Mouse (Mus musculus) brown adipose tissue, adult 24 weeks (tissue): ENCODE results near the gene Arcn1. TPM values are rescaled to one million over a fixed set of nuclear protein-coding genes. Genes with fewer than 3 reads are reported as not detected.

Experiments
- H3K27ac ChIP-seq: fragments of 200-500 bp; replicated peaks from 2 replicates; pipeline ENCODE4 v1.5.1; 2012; ENCODE audit warnings: low read depth, mild to moderate bottlenecking, low read length
- H3K4me1 ChIP-seq: fragments of 200-500 bp; 2 replicates; pipeline ENCODE4 v1.6.1; 2012; ENCODE audit warnings: low read length, mixed read lengths; ENCODE audit not compliant: control insufficient read depth, insufficient read depth, insufficient read length
- H3K4me3 ChIP-seq: fragments of 200-500 bp; 2 replicates; pipeline ENCODE4 v1.5.1; 2012; ENCODE audit warnings: low read depth, mild to moderate bottlenecking, low read length, moderate library complexity; ENCODE audit not compliant: insufficient read depth
- polyA plus RNA-seq: library from polyadenylated mRNA; stranded (reverse); fragments of >200 nt; gene quantifications from 2 replicates; pipeline ENCODE4 v1.2.4, GENCODE M21; 2012; ENCODE audit not compliant: missing spikeins, insufficient read depth, insufficient read length

Gene Arcn1
- polyA plus RNA-seq = 68.4 and 96.1 TPM in 2 replicates

GRCm38 (mm10) chr9:44767101-44768028, at the start of gene Arcn1, which contains the start of gene Ift46:
Gene Arcn1, minus strand, starts transcription at chr9:44767845.
Gene Ift46, plus strand, starts transcription at chr9:44767908.
- H3K4me1 ChIP-seq = peaks cover 4% of the 10 kb centered on the region
- H3K27ac ChIP-seq = peak within 1 kb of the TSS; percentile 96
- H3K4me3 ChIP-seq = peak within 1 kb of the TSS; percentile 95

GRCm38 (mm10) chr9:44814179-44814578, 46.5 kb upstream of the Arcn1 start:
- no peak overlapping the region for H3K27ac ChIP-seq

GRCm38 (mm10) chr9:44810316-44810715, 42.7 kb upstream of the Arcn1 start:
- H3K27ac ChIP-seq = no peak overlapping the region
- no peak overlapping the region for H3K4me3 ChIP-seq
- H3K4me1 ChIP-seq = no peaks in the 10 kb centered on the region

More at GRCm38 (mm10) chr9:44814179-44814578, 46.5 kb upstream of the Arcn1 start:
- Histone ChIP-seq H3K4me3 (no peak overlapping the region), H3K4me1 (no peaks in the 10 kb centered on the region)

GRCm38 (mm10) chr9:44807778-44808177, 40.1 kb upstream of the Arcn1 start:
- H3K4me1 ChIP-seq = no peaks in the 10 kb centered on the region
- no peak overlapping the region for H3K27ac ChIP-seq
- no peak overlapping the region for H3K4me3 ChIP-seq

- no peak overlapping the region for H3K27ac ChIP-seq
- no peak overlapping the region for H3K4me3 ChIP-seq
- no peaks in the 10 kb centered on the region for H3K4me1 ChIP-seq
Measured at GRCm38 (mm10) chr9:44807141-44807540, 39.5 kb upstream of the Arcn1 start.

GRCm38 (mm10) chr9:44805536-44805935, 37.9 kb upstream of the Arcn1 start:
- no peak overlapping the region for H3K27ac ChIP-seq
- no peak overlapping the region for H3K4me3 ChIP-seq
- H3K4me1 ChIP-seq = no peaks in the 10 kb centered on the region

GRCm38 (mm10) chr9:44804678-44805077, 37.0 kb upstream of the Arcn1 start:
- Histone ChIP-seq H3K4me3 (no peak overlapping the region), H3K27ac (no peak overlapping the region)

GRCm38 (mm10) chr9:44802808-44803450, 35.3 kb upstream of the Arcn1 start, which contains the start of gene Ttc36:
Gene Ttc36, minus strand, starts transcription at chr9:44803072.
- no peaks in the 10 kb centered on the region for H3K4me1 ChIP-seq
- H3K4me3 ChIP-seq = no peak within 1 kb of the TSS
- no peak within 1 kb of the TSS for H3K27ac ChIP-seq

More at GRCm38 (mm10) chr9:44804678-44805077, 37.0 kb upstream of the Arcn1 start:
- H3K4me1 ChIP-seq = no peaks in the 10 kb centered on the region

GRCm38 (mm10) chr9:44801669-44802068, 34.0 kb upstream of the Arcn1 start:
- no peak overlapping the region for H3K4me3 ChIP-seq
- no peaks in the 10 kb centered on the region for H3K4me1 ChIP-seq
- no peak overlapping the region for H3K27ac ChIP-seq

GRCm38 (mm10) chr9:44799958-44800324, 32.3 kb upstream of the Arcn1 start:
- Histone ChIP-seq H3K4me1 (no peaks in the 10 kb centered on the region), H3K27ac (no peak overlapping the region), H3K4me3 (peak overlapping the region; percentile 67; the same call in 1 of the 2 replicates)

GRCm38 (mm10) chr9:44799102-44799957, 31.7 kb upstream of the Arcn1 start, which contains the start of gene Tmem25:
Gene Tmem25, minus strand, starts transcription at chr9:44799307.
- no peak within 1 kb of the TSS for H3K27ac ChIP-seq
- H3K4me3 ChIP-seq = peak within 1 kb of the TSS; percentile 67
- no peaks in the 10 kb centered on the region for H3K4me1 ChIP-seq

GRCm38 (mm10) chr9:44798298-44798697, 30.7 kb upstream of the Arcn1 start:
- Histone ChIP-seq H3K4me1 (no peaks in the 10 kb centered on the region), H3K4me3 (no peak overlapping the region), H3K27ac (no peak overlapping the region)

GRCm38 (mm10) chr9:44792842-44793241, 25.2 kb upstream of the Arcn1 start:
- H3K27ac ChIP-seq = no peak overlapping the region
- H3K4me3 ChIP-seq = no peak overlapping the region
- H3K4me1 ChIP-seq = no peaks in the 10 kb centered on the region

- H3K4me1 ChIP-seq = peaks cover 5% of the 10 kb centered on the region; the same call in 1 of the 2 replicates
- H3K4me3 ChIP-seq = peak overlapping the region; percentile 81
- peak overlapping the region; percentile 66 for H3K27ac ChIP-seq
Measured at GRCm38 (mm10) chr9:44772750-44773651, 5.4 kb upstream of the Arcn1 start.
